Mouse (Mus musculus) ES-E14 (cell line): ENCODE data around the gene Macrod1. TPM values are rescaled to one million over a fixed set of nuclear protein-coding genes. Genes with fewer than 3 reads are reported as not detected.
A peak's percentile ranks its signal among the peaks of the same experiment; 100 is the strongest.

Experiments used
- DNase-seq: peaks from one replicate; pipeline ENCODE4 v3.0.0-alpha.2; 2013; ENCODE audit warnings: low read depth, low spot score
- H3K27ac ChIP-seq: 2 replicates; pipeline ENCODE4 v1.5.1; 2012; ENCODE audit warnings: low read depth, mild to moderate bottlenecking, low read length, moderate library complexity, mixed read lengths; ENCODE audit not compliant: poor library complexity, insufficient read depth, severe bottlenecking
- H3K36me3 ChIP-seq: 2 replicates; pipeline ENCODE4 v1.6.1; 2012; ENCODE audit warnings: mild to moderate bottlenecking, low read length, moderate library complexity, mixed read lengths; ENCODE audit not compliant: control insufficient read depth, poor library complexity, insufficient read depth, severe bottlenecking
- H3K4me1 ChIP-seq, 2 experiments: fragments of 150-350 bp in 1 of 2; sonication (generic) in 1 of 2; 2 replicates each; pipeline ENCODE4 v1.6.1; 2012; ENCODE audit warnings: low read length in 2 of 2, mild to moderate bottlenecking in 1 of 2, mixed read lengths in 1 of 2; ENCODE audit not compliant: control insufficient read depth in 2 of 2, insufficient read depth in 2 of 2, poor library complexity in 1 of 2
- H3K4me3 ChIP-seq, 2 experiments: fragments of 150-350 bp in 1 of 2; sonication (generic) in 1 of 2; 2 replicates each; pipeline ENCODE4 v1.5.1; 2012; ENCODE audit warnings: low read length in 2 of 2, low read depth in 1 of 2, mild to moderate bottlenecking in 1 of 2, mixed read lengths in 1 of 2; ENCODE audit not compliant: insufficient read depth in 1 of 2, poor library complexity in 1 of 2, severe bottlenecking in 1 of 2
- H3K9ac ChIP-seq: 2 replicates; pipeline ENCODE4 v1.6.1; 2012; ENCODE audit warnings: low read depth, mild to moderate bottlenecking, low read length, mixed read lengths; ENCODE audit not compliant: poor library complexity, insufficient read depth, severe bottlenecking
- H3K9me3 ChIP-seq: fragments of 150-350 bp; sonication (generic); 2 replicates; pipeline ENCODE4 v1.6.1; 2012; ENCODE audit warnings: low read depth, mild to moderate bottlenecking, low read length; ENCODE audit not compliant: control insufficient read depth, insufficient read depth
- CHD2 ChIP-seq: IDR thresholded peaks from 2 replicates; pipeline ENCODE4 v1.6.1; 2014; ENCODE audit warnings: mild to moderate bottlenecking, low read depth, low read length, inconsistent platforms
- HCFC1 ChIP-seq: IDR thresholded peaks from 2 replicates; pipeline ENCODE4 v1.6.1; 2012; ENCODE audit warnings: low read length, inconsistent platforms, borderline replicate concordance; ENCODE audit not compliant: insufficient read depth
- MAFK ChIP-seq: IDR thresholded peaks from 2 replicates; pipeline ENCODE4 v1.6.1; 2014; ENCODE audit warnings: mild to moderate bottlenecking, low read depth, low read length, inconsistent platforms; ENCODE audit not compliant: insufficient read depth
- ZC3H11A ChIP-seq: IDR thresholded peaks from 2 replicates; pipeline ENCODE4 v1.6.1; 2012; ENCODE audit warnings: low read depth, mild to moderate bottlenecking, inconsistent platforms, low read length, borderline replicate concordance
- ZNF384 ChIP-seq: IDR thresholded peaks from 2 replicates; pipeline ENCODE4 v1.6.1; 2012; ENCODE audit warnings: low read depth, low read length, inconsistent platforms
- in situ Hi-C, 2 experiments: fragments of 600-800 bp; cut with MboI; formaldehyde crosslinking; loops; one replicate each; pipeline ENCODE4 v1.15.1; 2025; ENCODE audit warnings: low sequenced_read_pairs in 2 of 2, inconsistent platforms in 1 of 2; ENCODE audit not compliant: unreplicated experiment in 2 of 2
- total RNA-seq: library from RNA; depleted of rRNA; stranded (reverse); fragments of 300-350 nt; gene quantifications from 2 replicates; pipeline ENCODE4 v1.2.3, GENCODE M21; 2012

Macrod1 gene
- total RNA-seq, 1 experiment, result 1.4 TPM

- H3K9me3 ChIP-seq, result no peaks in the 10 kb centered on the region
- in situ Hi-C loops, result loop anchor here in 1 of 2 experiments (10.0 kb wide), 1 partner anchor 287 kb away; the partner anchor contains the start of gene Mark2
- peak; percentile 30; the same call in 1 of the 2 replicates for TF ChIP-seq ZC3H11A
- TF ChIP-seq CHD2, result no peak
- no peak for TF ChIP-seq ZNF384
- 0 out of 2 replicates have a peak, but pooled peaks have one; percentile 2 for TF ChIP-seq MAFK
- TF ChIP-seq HCFC1, result peak; percentile 31; the same call in 1 of the 2 replicates
- H3K4me1 ChIP-seq, result peaks cover 6 to 20% of the 10 kb centered on the region in 2 experiments; a peak in 2 of 4 replicates
- no peak overlapping the region for H3K27ac ChIP-seq
- H3K9ac ChIP-seq, result no peak overlapping the region
- DNase-seq, result peak; percentile 93
- H3K4me3 ChIP-seq, result peak overlapping the region; percentile 82 to 97; a peak in 3 of 4 replicates
- no peaks in the 10 kb centered on the region for H3K36me3 ChIP-seq
These were observed 1.2 kb downstream of the Macrod1 start for GRCm38 (mm10) chr19:7057722-7058207.

GRCm38 (mm10) chr19:7058541-7058940, 1.9 kb downstream of the Macrod1 start:
- Histone ChIP-seq H3K9me3 (no peaks in the 10 kb centered on the region), H3K4me3 (peak overlapping the region; percentile 9 to 97; a peak in 1 of 4 replicates), H3K9ac (no peak overlapping the region), H3K36me3 (no peaks in the 10 kb centered on the region), H3K27ac (no peak overlapping the region), H3K4me1 (peaks cover 6 to 18% of the 10 kb centered on the region in 2 experiments; a peak in 2 of 4 replicates)
- in situ Hi-C loops, result loop anchor here in 1 of 2 experiments (10.0 kb wide), 1 partner anchor 286 kb away; the partner anchor contains the start of gene Mark2
- DNase-seq, result no peak
- TF ChIP-seq ZC3H11A, result no peak
- no peak for TF ChIP-seq HCFC1
- no peak for TF ChIP-seq ZNF384
- TF ChIP-seq CHD2, result no peak
- no peak for TF ChIP-seq MAFK

DNA sequence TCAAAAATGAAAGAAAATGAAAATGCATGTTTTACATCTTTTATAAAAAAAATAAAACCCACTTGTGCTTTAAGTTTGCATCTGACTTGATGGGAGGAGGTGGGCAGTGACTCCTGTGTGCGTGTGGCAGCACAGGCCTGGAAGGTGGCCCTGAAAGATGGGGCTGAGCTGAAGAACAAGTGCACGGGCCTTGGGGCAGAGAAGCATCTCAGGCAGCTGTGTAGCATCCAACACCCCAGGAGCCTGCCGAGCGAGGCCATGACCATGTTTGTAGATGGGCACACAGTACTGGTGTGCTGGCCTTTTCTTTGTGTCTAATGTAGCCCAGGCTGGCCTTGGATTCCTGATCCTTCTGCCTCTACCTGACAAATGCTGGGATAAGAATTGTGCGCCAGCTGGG, 5.5 kb downstream of the Macrod1 start:
- DNase-seq, result no peak
- no peaks in the 10 kb centered on the region for H3K36me3 ChIP-seq
- no peak overlapping the region for H3K4me3 ChIP-seq
- no peak overlapping the region for H3K9ac ChIP-seq
- TF ChIP-seq HCFC1 (no peak), ZC3H11A (no peak), MAFK (no peak), ZNF384 (no peak), CHD2 (no peak)
- H3K27ac ChIP-seq, result no peak overlapping the region
- in situ Hi-C loops, result loop anchor here (10.0 kb wide), 1 partner anchor 133 kb away; no protein-coding TSS in a partner anchor
- peaks cover 2 to 20% of the 10 kb centered on the region in 2 experiments; a peak in 3 of 4 replicates for H3K4me1 ChIP-seq
- no peaks in the 10 kb centered on the region for H3K9me3 ChIP-seq

DNA sequence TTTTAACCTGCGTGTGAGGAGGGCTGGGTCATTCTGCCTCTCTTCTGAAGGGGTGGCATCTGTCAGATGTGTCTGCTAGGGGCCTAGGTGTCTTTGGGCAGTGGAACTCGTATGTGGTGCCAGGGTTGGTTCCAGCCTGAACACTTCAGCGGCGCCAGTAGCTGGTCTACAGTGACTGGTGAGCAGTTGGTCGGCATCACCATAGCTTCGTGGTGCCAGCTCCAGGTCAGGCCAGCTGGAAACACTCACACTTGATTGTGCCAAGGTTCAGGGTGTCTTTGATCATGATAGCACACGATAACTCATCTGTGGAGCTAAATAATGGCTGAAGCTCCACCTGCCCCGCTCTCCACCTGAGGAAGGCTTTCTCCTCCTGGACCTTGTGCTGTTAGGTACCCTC, 6.3 kb downstream of the Macrod1 start:
- no peak for DNase-seq
- H3K36me3 ChIP-seq, result no peaks in the 10 kb centered on the region
- in situ Hi-C loops, result loop anchor here (10.0 kb wide), 1 partner anchor 132 kb away; no protein-coding TSS in a partner anchor
- H3K4me3 ChIP-seq, result no peak overlapping the region
- H3K9me3 ChIP-seq, result no peaks in the 10 kb centered on the region
- peaks cover 2 to 16% of the 10 kb centered on the region in 2 experiments; a peak in 3 of 4 replicates for H3K4me1 ChIP-seq
- H3K27ac ChIP-seq, result no peak overlapping the region
- no peak overlapping the region for H3K9ac ChIP-seq
- TF ChIP-seq HCFC1, result no peak
- no peak for TF ChIP-seq CHD2
- no peak for TF ChIP-seq ZC3H11A
- TF ChIP-seq ZNF384, result no peak
- no peak for TF ChIP-seq MAFK
